Mouse (Mus musculus) megakaryocyte, embryonic 14.5 days (primary cell): ENCODE data around the gene Fbxo28.

Source experiments
- FLI1 ChIP-seq: IDR thresholded peaks from 2 replicates; pipeline ENCODE4 v1.6.1; 2012; ENCODE audit warnings: low read length, inconsistent platforms, mixed read lengths
- GATA1 ChIP-seq: IDR thresholded peaks from 3 replicates; pipeline ENCODE4 v1.6.1; 2012; ENCODE audit warnings: mixed read lengths, low read length, inconsistent platforms, borderline replicate concordance

GRCm38 (mm10) chr1:182296141-182296540, 45.3 kb downstream of the Fbxo28 start:
- TF ChIP-seq GATA1 (no peak), FLI1 (no peak)
